Mouse (Mus musculus): Measurements from ENCODE around the gene Gm49601. TPM values are rescaled to one million over a fixed set of nuclear protein-coding genes. Genes with fewer than 3 reads are reported as not detected.

The Gm49601 gene
- polyA plus RNA-seq, 1 experiment from 2014 or later = 1.5 TPM

GRCm38 (mm10) chr16:18632816-18633215 is 6.6 kb upstream of the Gm49601 start:
- Histone ChIP-seq H3K36me3 (ENCODE audit: control insufficient read depth, insufficient read depth, low read length) (no peaks in the 10 kb centered on the region), H3K4me3 (ENCODE audit: low read depth, low read length) (no peak overlapping the region), H3K9me3 (ENCODE audit: control insufficient read depth, low read length) (no peaks in the 10 kb centered on the region), H3K27ac (replicated peaks) (no peak overlapping the region), H3K4me2 (replicated peaks; ENCODE audit: low read depth) (no peak overlapping the region), H3K27me3 (ENCODE audit: control insufficient read depth, insufficient read depth, low read length) (no peaks in the 10 kb centered on the region), H3K4me1 (replicated peaks; ENCODE audit: control insufficient read depth, insufficient read depth) (no peaks in the 10 kb centered on the region), H3K9ac (ENCODE audit: low read length) (no peak overlapping the region)
- no peak for ATAC-seq (ENCODE audit: low FRiP score, low TSS enrichment)
- TF ChIP-seq CTCF (IDR thresholded peaks at IDR 0.05; ENCODE audit: low read depth) (no peak), EP300 (optimal IDR thresholded peaks at IDR 0.05) (no peak)
- 53% methylated on average over 2 of the region's 2 CpGs for WGBS
- DNase-seq (ENCODE audit: low spot score) = no peak

DNA sequence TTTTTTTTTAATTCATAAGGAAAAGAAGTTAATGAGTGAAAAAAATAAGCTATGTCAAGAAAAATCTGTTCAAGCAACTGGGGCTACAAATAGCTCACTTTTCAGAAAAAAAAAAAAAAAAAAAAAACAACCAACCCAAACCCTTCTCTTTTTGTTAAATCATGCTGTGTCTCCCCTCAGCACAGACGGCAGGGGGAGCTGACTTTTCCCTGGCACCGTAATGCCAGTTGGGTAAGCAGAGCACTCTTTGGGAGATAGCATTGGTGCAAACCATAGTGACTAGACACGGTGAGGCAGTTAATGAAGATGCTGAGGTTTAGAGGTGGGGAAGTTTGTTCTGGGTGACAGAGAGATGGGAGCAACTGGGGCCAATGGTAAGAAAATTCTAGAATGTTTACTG is 5.8 kb upstream of the Gm49601 start:
- TF ChIP-seq EP300 (optimal IDR thresholded peaks at IDR 0.05) (no peak), CTCF (IDR thresholded peaks at IDR 0.05; ENCODE audit: low read depth) (peak; percentile 52)
- WGBS = 52% methylated on average over 3 of the region's 3 CpGs
- no peak for DNase-seq (ENCODE audit: low spot score)
- H3K4me1 ChIP-seq (replicated peaks; ENCODE audit: control insufficient read depth, insufficient read depth) = no peaks in the 10 kb centered on the region
- no peak overlapping the region for H3K4me2 ChIP-seq (replicated peaks; ENCODE audit: low read depth)
- no peak overlapping the region for H3K27ac ChIP-seq (replicated peaks)
- H3K9ac ChIP-seq (ENCODE audit: low read length) = no peak overlapping the region
- H3K27me3 ChIP-seq (ENCODE audit: control insufficient read depth, insufficient read depth, low read length) = no peaks in the 10 kb centered on the region
- no peaks in the 10 kb centered on the region for H3K36me3 ChIP-seq (ENCODE audit: control insufficient read depth, insufficient read depth, low read length)
- no peak for ATAC-seq (ENCODE audit: low FRiP score, low TSS enrichment)
- no peaks in the 10 kb centered on the region for H3K9me3 ChIP-seq (ENCODE audit: control insufficient read depth, low read length)
- no peak overlapping the region for H3K4me3 ChIP-seq (ENCODE audit: low read depth, low read length)

DNA sequence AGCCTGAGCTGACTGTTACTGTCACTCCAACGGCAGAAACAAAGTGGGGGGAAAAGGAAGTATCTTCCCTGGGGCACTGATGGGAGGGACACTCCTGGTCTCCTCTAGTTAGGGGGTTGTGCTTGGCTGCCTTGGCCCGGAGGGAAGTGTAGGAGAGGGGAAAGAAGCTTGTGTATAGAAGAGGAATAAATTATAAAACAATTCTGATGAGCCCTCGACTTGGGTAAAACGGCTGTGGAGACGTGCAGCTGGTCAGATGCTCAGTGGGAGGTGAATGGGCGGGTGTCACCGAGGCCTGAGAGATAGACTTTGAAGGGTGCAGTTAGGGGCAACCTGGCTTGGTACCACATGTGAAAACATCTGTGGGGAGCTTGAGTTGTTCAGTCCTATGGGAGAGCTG is 4.9 kb upstream of the Gm49601 start:
- no peaks in the 10 kb centered on the region for H3K9me3 ChIP-seq (ENCODE audit: control insufficient read depth, low read length)
- TF ChIP-seq EP300 (optimal IDR thresholded peaks at IDR 0.05) (no peak), CTCF (IDR thresholded peaks at IDR 0.05; ENCODE audit: low read depth) (no peak)
- no peak overlapping the region for H3K27ac ChIP-seq (replicated peaks)
- H3K36me3 ChIP-seq (ENCODE audit: control insufficient read depth, insufficient read depth, low read length) = no peaks in the 10 kb centered on the region
- WGBS = 59% methylated on average over 7 of the region's 7 CpGs
- no peak overlapping the region for H3K4me3 ChIP-seq (ENCODE audit: low read depth, low read length)
- no peaks in the 10 kb centered on the region for H3K4me1 ChIP-seq (replicated peaks; ENCODE audit: control insufficient read depth, insufficient read depth)
- no peak overlapping the region for H3K4me2 ChIP-seq (replicated peaks; ENCODE audit: low read depth)
- H3K9ac ChIP-seq (ENCODE audit: low read length) = no peak overlapping the region
- ATAC-seq (ENCODE audit: low FRiP score, low TSS enrichment) (no peak), DNase-seq (ENCODE audit: low spot score) (no peak)
- no peaks in the 10 kb centered on the region for H3K27me3 ChIP-seq (ENCODE audit: control insufficient read depth, insufficient read depth, low read length)

DNA sequence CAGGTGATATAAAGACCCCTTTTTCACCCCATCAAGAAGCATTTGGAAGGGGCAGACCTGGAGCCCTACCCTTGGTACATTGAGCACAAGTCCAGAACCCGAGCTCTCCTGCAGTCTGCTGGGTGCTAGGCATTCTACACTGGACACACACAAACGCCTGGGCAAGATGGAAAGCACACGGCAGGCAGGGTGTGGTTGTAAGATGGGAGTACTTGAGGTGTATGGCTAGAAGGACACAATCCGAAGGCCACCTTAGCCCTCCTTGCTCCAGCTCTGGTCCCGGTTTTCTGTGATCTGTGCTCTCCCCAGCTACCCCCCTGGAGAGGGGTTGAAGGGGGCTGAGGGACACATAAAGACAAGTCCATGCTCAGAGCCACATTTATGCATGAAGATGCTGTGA is 4.1 kb upstream of the Gm49601 start:
- DNase-seq (ENCODE audit: low spot score) (no peak), ATAC-seq (ENCODE audit: low FRiP score, low TSS enrichment) (no peak)
- WGBS = 48% methylated on average over 5 of the region's 5 CpGs

DNA sequence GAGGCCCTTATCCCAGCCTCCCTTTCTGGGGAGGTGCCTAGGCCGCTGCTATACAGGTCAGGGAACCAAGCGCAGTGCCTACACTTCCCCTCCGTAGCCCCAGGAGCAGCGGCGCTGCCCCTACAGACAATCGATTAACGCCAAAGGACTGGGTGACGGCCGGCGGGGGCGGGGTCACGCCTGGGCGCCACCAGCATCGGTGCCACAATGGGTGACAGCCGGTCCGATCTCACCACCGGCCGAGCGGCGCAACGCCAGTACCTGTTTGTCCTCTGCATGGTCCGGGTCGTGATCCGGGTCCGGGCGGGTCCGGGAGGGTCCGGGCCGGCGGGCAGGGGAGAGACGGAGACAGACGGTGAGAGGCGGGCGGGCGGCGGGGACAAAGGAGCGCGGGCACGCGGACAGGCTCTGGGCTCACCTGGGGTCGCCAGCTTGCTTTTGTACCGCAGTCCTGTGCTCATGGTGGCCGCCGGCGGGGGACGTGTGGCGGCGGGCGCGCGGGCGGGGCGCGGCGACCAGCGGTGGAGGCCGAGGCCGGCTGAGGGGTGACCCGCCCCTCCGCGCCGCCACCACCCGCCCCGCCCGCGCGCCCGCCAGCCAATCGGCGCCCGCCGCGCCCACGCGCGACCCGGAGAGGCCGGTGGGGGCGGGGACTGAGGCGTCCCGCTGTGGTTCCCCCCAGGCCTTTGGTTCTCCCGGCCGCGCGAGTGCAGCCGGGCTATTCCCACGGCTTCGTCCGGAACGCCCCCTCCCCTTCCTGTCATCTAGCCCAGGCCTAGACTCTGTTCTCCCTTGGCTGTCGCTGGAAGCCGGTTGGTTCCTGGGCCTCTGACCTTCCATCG is 3.4 kb upstream of the Gm49601 start, which contains the start of gene Sept5:
Sept5 (minus strand) TSS at position 565 of the 842 bp plus-strand sequence.
- H3K4me3 ChIP-seq (ENCODE audit: low read depth, low read length) = peak within 1 kb of the TSS; percentile 70
- H3K9ac ChIP-seq (ENCODE audit: low read length) = peak within 1 kb of the TSS; percentile 73
- TF ChIP-seq CTCF (IDR thresholded peaks at IDR 0.05; ENCODE audit: low read depth) = no peak
- no peak for TF ChIP-seq EP300 (optimal IDR thresholded peaks at IDR 0.05)
- H3K36me3 ChIP-seq (ENCODE audit: control insufficient read depth, insufficient read depth, low read length) = no peaks in the 10 kb centered on the region
- H3K9me3 ChIP-seq (ENCODE audit: control insufficient read depth, low read length) = no peaks in the 10 kb centered on the region
- H3K4me1 ChIP-seq (replicated peaks; ENCODE audit: control insufficient read depth, insufficient read depth) = no peaks in the 10 kb centered on the region
- ATAC-seq (ENCODE audit: low FRiP score, low TSS enrichment) = peak; percentile 55
- 0 out of 2 replicates have a peak, but pooled peaks cover 4% of the 10 kb centered on the region for H3K27me3 ChIP-seq (ENCODE audit: control insufficient read depth, insufficient read depth, low read length)
- H3K27ac ChIP-seq (replicated peaks) = peak within 1 kb of the TSS; percentile 67
- H3K4me2 ChIP-seq (replicated peaks; ENCODE audit: low read depth) = peak within 1 kb of the TSS; percentile 97
- peak; percentile 69 for DNase-seq (ENCODE audit: low spot score)
- WGBS = under 1% methylated on average over 66 of the region's 93 CpGs

More for the DNA sequence above, 4.1 kb upstream of the Gm49601 start:
- no peak overlapping the region; the same call in 1 of the 2 replicates for H3K9ac ChIP-seq (ENCODE audit: low read length)
- no peaks in the 10 kb centered on the region for H3K27me3 ChIP-seq (ENCODE audit: control insufficient read depth, insufficient read depth, low read length)
- H3K4me2 ChIP-seq (replicated peaks; ENCODE audit: low read depth) = peak overlapping the region; percentile 97
- H3K4me3 ChIP-seq (ENCODE audit: low read depth, low read length) = peak overlapping the region; percentile 70; the same call in 1 of the 2 replicates
- H3K4me1 ChIP-seq (replicated peaks; ENCODE audit: control insufficient read depth, insufficient read depth) = no peaks in the 10 kb centered on the region
- no peak for TF ChIP-seq CTCF (IDR thresholded peaks at IDR 0.05; ENCODE audit: low read depth)
- no peak for TF ChIP-seq EP300 (optimal IDR thresholded peaks at IDR 0.05)
- no peak overlapping the region for H3K27ac ChIP-seq (replicated peaks)
- H3K36me3 ChIP-seq (ENCODE audit: control insufficient read depth, insufficient read depth, low read length) = no peaks in the 10 kb centered on the region
- H3K9me3 ChIP-seq (ENCODE audit: control insufficient read depth, low read length) = no peaks in the 10 kb centered on the region

GRCm38 (mm10) chr16:18628948-18629340 is 2.7 kb upstream of the Gm49601 start:
- Histone ChIP-seq H3K4me2 (replicated peaks; ENCODE audit: low read depth) (peak overlapping the region; percentile 97), H3K27me3 (ENCODE audit: control insufficient read depth, insufficient read depth, low read length) (0 out of 2 replicates have a peak, but pooled peaks cover 4% of the 10 kb centered on the region), H3K27ac (replicated peaks) (peak overlapping the region; percentile 67), H3K4me1 (replicated peaks; ENCODE audit: control insufficient read depth, insufficient read depth) (no peaks in the 10 kb centered on the region), H3K36me3 (ENCODE audit: control insufficient read depth, insufficient read depth, low read length) (no peaks in the 10 kb centered on the region), H3K9me3 (ENCODE audit: control insufficient read depth, low read length) (no peaks in the 10 kb centered on the region), H3K4me3 (ENCODE audit: low read depth, low read length) (peak overlapping the region; percentile 70), H3K9ac (ENCODE audit: low read length) (peak overlapping the region; percentile 73)
- TF ChIP-seq EP300 (optimal IDR thresholded peaks at IDR 0.05) (no peak), CTCF (IDR thresholded peaks at IDR 0.05; ENCODE audit: low read depth) (no peak)
- no peak for DNase-seq (ENCODE audit: low spot score)
- no peak for ATAC-seq (ENCODE audit: low FRiP score, low TSS enrichment)
- WGBS = 39% methylated on average over 2 of the region's 2 CpGs
